Mouse (Mus musculus) megakaryocyte, embryonic 14.5 days (primary cell): ENCODE measurements around the gene Coq2.

ENCODE experiments used
- FLI1 ChIP-seq: IDR thresholded peaks from 2 replicates; pipeline ENCODE4 v1.6.1; 2012; ENCODE audit warnings: low read length, inconsistent platforms, mixed read lengths
- GATA1 ChIP-seq: IDR thresholded peaks from 3 replicates; pipeline ENCODE4 v1.6.1; 2012; ENCODE audit warnings: mixed read lengths, low read length, inconsistent platforms, borderline replicate concordance

DNA sequence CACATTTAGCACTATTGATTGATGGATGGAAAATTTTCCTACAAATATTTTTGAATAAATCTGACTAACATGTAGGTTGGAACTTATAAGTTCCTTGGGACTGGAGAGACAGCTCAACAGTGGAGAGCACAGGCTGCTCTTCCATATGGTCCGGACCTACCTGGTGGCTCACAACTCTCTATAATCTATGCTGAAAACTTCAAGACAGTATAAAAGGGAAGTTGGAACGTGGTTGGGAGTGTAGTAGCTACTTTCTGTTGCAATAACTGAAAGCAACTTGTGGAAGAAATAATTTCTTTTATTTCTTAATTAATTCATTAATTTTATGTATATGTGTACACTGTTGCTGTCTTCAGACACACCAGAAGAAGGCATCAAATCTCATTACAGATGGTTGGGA, 22.5 kb upstream of the Coq2 start:
- TF ChIP-seq GATA1 = no peak
- TF ChIP-seq FLI1 = no peak
